Mouse (Mus musculus) mouse trophoblast stem cell (cell line): ENCODE measurements around the gene Dolpp1.
"Not testable (repeated sequence)": the region's sequence is repeated elsewhere in the genome, so short reads cannot be mapped to it uniquely, and the experiment has no call there.

ENCODE experiments used
- in situ Hi-C, 2 experiments: fragments of 300-500 bp; cut with MseI, MboI; formaldehyde crosslinking; loops; 2 replicates in 1 of 2; 3 replicates in 1 of 2; pipeline ENCODE4 v1.15.1; 2025

Dolpp1 gene

DNA sequence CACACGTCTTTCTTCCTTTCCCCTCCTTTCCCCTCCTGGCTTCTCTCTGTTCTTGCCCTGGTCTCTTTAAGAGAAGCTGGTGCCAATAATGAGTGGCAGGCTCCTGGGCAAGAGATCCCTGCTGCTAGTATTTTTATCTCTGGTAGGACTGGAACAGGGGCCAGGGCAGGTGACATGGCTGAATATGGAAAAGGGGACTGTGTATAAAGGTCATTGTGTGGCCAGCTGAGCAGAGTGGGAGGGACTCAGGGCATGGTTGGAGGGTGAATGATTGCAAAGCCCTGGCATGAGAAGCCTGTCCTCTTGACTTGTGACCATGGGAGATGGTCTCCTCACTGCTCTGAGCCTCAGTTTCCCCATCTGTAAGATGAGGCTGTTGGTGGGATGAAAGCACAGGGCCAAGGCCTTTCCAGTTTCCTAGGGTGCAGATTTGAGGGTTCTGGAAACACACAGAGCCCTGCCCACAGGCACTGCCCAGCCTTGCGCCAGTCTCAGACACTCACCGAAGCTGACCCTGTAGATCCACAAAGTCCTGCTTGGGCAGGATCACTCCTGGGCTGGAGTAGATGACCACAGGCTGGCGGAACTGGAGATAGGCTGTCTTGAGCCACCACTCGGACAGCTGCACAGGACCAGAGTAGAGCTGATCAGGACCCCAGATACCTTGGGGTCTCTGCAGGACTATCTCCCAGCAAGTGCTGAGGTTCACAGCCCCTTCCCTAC lies 17.6 kb downstream of the Dolpp1 start:
- in situ Hi-C loops: no loop called here

DNA sequence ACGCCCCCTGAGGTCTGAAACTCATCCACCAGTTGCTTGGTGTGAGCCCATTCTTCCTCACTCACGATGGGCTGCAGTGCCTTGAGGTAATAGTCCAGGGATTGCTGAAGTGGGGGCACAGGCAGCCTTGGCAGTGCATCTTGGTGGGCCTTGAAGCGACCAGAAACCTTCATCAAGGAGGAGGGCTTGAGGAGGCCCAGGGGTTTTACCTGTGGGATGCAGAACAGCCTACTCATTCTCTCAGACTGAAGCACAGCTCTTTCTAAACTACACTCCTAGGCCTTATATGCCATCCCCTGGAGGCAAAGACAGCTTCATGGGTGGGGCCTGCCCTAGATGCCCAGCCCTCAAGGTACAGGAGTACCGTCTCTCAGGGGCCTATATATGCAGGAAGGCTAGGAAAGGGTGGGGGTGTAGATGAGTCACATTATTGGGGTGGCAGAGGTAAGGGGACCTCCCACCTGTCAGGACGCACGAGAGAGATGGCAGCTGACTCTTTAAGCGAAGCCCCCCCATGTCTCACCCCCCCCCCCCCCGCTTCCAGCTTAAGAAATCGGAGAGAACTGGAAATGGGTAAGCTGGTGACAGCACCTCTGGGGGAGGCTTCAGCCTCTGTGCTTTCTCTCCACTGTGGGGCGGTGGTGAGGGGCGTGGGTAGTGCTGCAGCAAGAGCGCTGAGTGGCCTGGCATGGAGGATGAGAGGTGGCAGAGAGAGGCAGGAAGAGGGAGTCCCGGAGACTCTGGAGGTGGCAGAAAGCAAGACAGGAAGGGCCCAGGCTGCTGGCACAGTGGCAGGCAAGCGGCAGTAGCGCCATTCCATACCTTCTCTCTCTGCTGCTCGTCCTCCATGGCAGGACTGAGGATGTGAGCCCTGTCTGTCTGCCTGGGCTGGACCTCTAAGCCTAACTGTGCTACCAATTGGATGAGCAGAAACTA lies 21.3 kb downstream of the Dolpp1 start:
- in situ Hi-C loops: no loop called here

DNA sequence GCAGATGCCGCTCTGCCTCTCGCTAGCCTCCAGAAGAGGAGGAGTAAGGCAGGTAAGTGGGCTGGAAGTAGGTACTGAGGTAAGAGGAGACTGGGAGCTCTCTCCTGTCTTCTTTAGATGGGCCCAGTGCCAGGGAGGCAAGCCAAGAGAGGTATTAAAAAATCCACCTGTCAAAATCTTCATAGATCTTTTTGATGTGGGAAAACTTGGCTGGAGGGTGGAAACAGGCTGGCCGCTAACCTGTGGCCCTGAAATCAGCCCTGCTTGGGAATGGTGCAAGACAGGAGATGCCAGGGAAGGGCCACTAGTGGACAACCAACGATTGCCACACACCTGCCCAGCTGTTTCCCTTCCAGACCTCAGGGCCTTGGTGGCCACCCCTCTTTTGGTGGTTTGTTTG lies 22.0 kb downstream of the Dolpp1 start:
- in situ Hi-C loops: no loop called here

DNA sequence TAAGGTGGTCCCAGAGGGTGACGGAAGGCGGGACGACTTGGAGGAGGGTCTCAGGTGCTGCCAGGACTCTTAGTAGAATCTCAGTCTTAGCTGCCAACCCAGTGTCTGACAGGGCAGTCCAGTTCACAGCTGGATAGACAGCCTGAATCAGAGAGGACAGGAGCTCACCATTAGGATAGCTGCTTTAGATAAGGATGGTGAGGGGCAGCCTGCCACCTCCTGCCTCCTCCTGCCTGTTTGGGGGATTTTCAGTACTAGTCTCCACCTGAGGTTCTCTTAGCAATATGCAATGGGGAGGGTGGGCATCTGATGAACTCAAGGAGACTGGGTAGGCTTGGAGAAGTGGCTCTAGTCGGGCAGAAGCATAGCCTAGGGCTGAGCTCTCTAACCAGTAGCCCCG lies 22.6 kb downstream of the Dolpp1 start:
- in situ Hi-C loops: no loop called here

DNA sequence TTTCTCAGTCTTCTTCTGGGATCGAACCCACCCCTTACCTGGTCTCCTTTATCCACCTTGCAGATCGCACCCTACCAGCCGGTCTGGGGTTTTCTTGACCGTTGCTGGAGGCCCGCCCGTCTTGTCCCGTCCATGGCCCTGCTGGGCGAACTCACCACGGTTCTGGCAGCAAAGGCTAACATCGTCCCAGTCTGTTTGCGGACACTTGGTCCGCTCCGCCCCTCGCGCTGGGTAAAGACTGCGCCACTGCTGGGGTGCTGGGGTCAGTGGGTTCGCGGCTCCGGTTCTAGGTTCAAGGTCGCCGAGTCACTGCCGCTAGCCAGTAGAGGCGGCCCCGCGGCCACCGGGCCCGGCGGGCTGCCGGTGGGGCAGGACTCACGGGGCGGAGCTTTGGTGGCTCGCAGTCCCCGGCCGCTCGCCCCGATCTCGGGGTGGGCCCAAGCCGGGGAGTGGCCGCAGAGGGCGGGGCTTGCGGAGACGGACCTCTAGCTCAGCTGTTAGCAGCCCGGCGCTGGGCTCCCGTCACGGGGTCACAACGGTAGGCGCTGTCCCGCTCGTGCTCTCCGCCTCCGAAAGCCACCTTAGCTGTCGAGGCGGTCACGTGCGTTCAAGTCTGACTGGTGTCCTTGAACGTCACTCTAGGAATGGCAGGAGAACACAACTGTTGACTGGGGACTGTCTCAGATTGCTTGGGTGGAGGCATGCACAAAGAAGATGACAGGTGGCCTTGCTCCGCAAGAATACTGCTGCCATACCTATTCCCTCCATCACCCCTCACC lies 23.3 kb downstream of the Dolpp1 start, which contains the start of gene Crat:
Gene Crat, minus strand, starts transcription at position 657 of the 779 bp plus-strand sequence.
- in situ Hi-C loops: no loop called here

DNA sequence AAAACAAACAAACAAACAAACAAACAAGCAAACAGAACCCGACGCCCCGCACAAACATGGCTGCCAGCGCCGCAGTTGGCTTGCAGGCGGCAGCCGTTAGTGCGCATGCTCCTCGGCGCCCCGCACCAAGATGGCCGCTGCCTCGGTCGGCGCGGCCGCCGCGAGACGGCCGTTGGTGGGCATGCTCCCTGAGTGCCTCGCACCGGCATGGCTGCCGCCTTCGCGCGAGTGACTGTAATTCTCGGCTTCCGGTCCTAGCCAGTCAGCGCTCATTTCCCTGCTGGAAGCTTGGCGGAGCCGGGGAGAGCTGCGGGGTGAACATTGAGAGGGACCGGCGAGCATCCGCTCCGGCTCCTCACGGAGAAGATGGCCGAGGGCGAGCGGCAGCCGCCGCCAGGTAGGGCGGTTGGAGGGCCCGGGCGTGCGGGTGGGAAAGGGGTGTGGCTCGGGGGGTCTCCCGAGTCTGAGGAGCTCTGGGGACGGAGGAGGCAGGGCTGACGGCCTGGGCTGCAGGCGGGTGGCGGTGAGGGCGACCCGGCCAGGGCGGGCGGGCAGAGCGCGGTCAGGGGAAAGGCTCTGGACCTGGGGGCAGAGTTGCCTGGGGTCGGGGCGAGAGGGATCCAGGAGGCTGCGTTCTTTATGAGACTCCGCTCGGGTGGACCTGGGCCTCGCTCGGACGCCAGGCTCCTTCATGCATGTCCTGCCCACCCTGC lies 24.0 kb downstream of the Dolpp1 start, which contains the start of gene Ptpa:
Gene Ptpa, plus strand, starts transcription at position 104 of the 713 bp plus-strand sequence.
- in situ Hi-C loops: no loop called here

DNA sequence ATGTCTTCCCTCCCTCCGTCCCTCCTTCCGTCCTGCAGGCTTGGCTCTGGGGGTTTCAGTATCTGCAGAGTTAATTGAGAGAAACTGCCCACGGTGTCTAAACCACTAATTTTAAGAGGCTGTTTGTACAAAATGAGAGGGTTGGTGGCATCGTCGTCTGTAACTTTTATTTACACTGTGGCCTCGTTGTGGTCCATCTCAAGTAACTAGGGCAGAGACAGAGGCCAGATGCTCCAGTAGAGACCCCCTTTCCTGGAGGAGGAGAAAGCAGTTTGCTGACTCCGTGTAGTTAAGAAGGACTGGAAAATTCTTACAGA lies 24.6 kb downstream of the Dolpp1 start:
- in situ Hi-C loops: no loop called here

DNA sequence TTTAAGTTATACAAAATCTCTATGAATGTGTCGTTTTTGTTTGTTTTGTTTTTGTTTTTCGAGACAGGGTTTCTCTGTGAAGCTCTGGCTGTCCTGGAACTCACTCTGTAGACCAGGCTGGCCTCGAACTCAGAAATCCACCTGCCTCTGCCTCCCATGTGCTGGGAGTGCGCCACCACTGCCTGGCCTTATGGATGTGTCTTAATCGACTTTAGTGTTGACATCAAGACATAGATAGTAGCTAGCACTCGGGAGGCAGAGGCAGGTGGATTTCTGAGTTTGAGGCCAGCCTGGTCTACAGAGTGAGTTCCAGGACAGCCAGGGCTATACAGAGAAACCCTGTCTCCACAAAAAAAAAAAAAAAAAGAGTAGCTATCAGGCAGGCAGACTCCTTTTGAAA lies 25.1 kb downstream of the Dolpp1 start:
- in situ Hi-C loops: not testable (repeated sequence)

DNA sequence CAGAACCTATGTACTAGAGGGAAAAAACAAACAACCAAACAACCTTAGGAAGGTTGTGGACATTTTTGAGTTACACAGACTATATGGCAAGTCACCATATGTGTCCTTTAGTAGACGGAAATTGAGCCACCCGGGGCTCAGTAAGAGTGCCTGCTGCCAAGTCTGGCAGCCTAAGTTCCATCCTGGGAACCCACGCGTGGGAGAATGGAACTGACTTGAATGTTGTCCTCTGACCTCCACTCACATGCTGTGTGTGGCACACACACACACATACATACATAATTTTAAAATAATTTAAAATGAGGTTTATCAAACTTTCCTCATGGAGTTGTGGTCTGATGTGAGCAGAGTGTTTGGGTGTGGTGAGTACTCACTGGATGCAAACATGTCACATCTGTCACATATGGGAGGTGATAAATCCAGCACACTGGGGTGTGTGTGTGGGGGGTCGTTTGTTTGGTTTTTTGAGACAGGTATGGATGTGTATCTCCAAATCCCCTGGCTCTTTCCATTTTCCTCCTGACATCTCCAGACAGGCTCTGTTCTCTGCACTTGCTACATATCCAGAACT lies 25.6 kb downstream of the Dolpp1 start:
- in situ Hi-C loops: no loop called here

DNA sequence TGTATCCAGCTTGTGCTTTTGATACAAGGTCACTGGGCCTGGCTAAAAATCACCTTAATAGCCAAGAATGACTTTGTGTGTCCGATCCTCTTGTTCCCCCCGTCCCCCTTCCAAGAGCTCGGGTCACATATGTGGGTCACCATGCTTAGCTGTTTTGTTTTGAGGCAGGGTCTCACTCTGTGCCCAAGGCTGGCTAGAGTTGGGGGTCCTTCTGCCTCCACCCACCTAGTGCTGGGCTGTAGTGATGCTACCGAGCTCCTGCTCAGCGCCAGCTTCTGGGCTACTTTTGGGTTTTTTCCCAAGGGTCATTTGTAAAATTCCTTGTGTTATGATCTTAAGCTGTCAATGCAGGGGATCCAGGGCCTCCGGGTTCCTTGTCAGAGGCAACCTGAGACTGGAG lies 26.2 kb downstream of the Dolpp1 start:
- in situ Hi-C loops: no loop called here

DNA sequence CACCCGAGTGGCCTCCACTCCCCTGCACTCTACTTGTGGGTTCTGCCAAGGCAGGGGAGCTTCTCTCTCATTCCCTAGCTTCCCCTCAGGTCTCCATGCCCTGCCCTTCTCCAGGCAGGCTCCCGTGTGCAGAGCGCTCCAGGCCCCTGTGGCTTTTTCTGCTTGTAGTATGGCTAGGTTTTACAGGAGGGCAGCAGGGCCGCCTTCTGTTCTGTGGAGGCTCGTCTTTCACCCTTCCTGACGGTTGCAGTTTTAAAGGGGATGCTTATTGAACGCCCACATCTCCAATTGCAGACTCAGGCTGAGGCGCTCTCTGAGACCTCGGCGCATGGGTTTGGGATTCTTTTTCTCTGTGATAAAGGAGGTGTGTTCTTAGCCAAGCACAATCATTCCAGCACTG lies 27.1 kb downstream of the Dolpp1 start:
- in situ Hi-C loops: no loop called here

DNA sequence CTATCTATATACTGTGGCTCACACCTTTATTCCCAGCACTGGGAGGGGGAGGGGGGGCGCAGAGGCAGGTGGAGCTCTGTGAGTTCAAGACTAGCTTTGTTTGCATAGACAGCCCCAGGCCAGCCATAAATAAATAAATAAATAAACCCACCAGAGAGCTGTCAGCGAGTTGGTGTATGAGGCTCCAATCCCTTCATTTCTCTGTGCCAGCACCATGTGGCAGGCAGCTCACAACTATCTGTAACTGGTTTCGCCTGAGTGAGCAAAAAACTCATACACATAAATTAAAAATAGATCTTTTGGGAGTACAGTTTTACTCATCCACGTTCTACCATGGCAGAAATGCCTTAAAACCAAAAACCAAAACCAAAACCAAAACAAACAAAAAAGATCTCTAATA lies 29.4 kb downstream of the Dolpp1 start:
- in situ Hi-C loops: no loop called here

DNA sequence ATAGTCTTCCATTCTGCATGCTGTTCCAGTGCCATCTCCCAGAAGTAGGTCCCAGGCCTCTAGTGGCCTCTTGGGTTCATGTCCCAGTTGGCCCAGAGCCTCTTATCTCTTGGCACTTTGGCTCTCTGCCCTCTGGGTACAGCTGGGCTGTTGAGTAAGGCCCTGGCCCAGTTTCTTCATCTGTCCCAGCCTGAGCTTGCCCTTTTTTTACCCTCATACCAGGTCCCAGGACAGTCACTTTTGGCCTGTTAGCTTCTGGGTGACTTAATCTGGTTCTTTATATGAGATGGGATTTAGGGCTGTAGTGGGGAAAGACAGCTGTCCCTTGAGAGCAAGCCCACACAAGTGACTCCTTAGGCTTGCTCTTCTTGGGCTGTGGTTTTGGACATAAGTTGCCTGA lies 37.1 kb downstream of the Dolpp1 start:
- in situ Hi-C loops: no loop called here

DNA sequence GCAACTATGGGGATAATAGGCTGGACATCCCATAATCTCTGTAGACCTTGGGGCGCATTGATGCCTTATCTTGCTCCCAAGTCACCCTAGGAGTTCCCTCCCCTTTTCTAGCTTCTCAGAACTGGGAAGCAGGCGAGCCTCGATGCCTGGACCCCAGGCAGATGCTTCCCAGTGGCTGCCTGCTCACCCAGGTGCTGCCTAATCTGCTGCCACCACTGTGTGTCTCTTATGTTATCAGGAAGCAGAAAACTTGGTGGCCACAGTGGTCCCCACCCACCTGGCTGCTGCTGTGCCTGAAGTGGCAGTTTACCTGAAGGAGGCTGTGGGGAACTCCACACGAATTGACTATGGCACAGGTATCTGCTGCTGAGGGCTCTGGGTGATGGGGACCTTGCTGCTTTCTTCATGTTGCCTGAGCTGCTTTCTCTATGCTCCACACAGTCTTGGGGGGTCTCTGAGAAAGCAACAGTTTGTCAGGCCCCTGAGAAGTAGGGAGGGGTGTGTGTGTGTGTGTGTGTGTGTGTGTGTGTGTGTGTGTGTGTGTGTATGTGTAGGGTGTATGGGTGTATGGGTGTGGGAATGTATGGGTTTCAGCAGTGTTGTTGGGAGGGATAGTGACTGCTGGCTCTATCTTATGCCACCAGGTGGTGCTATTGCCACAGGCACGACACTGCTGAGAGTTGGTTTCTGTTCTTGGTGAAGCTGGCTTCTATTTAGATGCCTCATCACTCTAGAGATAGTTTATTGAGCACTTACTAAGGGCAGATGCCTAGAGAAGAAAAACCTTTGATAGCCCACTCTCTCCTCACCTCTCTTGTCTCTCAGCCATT lies 43.5 kb downstream of the Dolpp1 start:
- in situ Hi-C loops: no loop called here

DNA sequence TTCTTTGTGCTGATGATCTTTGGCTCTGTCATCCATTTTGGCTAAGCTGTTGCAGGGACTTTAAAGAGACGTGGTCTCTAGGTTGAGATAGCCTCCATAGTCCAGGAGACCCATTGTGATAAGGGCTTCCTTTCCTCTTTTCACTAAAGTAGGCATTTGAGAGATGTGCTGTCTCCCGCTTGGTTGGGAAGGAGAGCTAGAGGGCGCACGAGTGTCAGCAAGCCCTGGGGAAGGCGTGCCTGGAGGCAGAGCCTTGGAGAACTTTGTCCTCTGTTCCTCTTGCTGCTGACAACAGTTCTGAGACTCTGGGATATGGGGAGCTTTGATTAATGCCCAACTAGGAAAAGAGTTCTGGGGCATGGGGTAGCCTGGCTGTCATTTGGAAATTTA lies 44.1 kb downstream of the Dolpp1 start:
- in situ Hi-C loops: no loop called here

DNA sequence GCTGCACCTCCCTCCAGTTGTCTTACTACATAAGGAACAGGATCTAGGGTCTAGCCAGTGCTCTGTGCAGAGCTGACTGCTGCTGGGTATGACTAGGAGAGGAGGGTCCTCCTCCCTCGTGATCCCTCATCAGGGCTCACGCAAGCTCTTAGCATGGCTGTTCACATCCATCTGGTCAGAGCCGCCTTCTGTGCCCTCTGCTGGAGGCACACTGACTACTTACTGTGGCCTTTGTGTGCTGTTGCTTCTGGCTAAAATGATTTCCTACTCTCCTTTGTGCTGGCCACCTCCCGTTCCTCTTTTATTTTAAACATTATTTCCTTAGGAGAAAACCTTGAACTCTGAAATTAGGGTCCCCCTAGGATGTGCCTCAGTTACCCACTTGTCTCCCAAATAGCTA lies 44.8 kb downstream of the Dolpp1 start:
- in situ Hi-C loops: no loop called here

DNA sequence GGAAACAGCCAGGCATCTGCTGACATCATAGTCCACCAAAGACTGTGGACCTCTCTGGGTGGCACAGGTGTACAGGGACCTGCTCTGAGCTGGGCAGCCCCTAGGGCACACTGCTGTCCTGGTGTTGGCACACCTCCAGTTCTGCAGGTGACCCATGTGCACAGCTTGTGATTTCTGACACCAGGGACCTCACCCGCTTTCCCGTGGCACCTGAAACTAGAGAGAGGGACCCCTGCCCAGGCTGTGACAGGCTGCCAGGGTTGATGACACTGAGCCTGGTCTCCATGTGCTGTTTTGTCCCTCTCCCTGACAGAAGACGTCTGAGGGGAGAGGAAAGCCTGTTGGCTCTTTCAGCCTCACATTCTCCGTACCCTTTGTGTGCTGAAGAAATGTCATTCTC lies 45.7 kb downstream of the Dolpp1 start:
- in situ Hi-C loops: no loop called here

DNA sequence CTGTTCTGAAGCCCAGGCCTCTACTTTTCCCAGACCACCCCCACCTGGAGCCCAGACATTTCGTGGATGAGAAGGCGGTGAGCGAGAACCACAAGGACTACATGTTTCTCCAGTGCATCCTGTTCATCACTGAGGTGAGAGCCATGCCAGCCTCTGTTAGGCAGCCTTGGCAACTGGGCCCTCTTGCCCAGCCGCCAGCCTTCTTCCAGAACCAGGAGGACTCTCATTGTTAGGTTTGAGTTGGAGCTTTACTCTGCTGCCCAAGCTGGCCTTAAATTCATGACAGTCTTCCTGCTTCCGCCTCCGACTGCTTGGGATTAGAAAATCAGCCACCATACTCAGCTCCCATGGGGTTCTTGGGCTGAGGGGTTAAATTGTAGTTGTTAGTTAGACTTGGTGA lies 47.6 kb downstream of the Dolpp1 start:
- in situ Hi-C loops: no loop called here

DNA sequence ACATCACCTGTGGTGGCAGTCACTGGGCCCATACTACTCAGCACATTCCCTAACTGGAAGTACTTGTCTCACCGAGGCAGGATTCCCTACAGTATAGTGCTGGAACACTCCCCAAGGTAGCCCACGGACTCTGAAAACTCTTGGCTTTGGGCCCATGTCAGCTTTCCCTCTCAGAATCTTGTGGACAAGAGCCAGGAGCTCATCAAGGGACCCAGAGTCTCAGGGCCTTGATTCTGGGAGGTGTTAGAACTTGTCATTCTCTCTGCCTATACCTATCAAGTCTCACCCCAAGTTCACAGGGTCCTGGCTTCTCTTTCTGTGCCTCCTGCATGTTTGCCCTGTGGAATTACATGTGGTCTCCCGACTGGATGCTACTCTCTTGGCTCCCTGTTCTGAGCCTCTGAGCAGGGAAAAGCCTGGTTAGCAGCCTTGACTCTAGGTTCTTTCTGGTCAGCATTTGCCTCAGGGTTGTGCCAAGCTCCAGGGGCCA lies 48.2 kb downstream of the Dolpp1 start:
- in situ Hi-C loops: no loop called here
